Mouse (Mus musculus) liver, postnatal 0 days (tissue): ENCODE data around the gene Smurf1. TPM values are rescaled to one million over a fixed set of nuclear protein-coding genes. Genes with fewer than 3 reads are reported as not detected.

Experiments
- ATAC-seq: fragments of 200-750 bp; cut with Nextera tagmentation; 2 replicates; pipeline ENCODE4 v1.8.0; 2017; ENCODE audit warnings: mild to moderate bottlenecking, moderate library complexity
- DNase-seq: peaks from one replicate; pipeline ENCODE4 v3.0.0-alpha.2; 2016
- H3K27ac ChIP-seq: fragments of 300-500 bp; sonication (generic); 2 replicates; pipeline ENCODE4 v1.5.1; 2014; ENCODE audit warnings: antibody characterized with exemption, moderate library complexity, mild to moderate bottlenecking, low read depth
- H3K27me3 ChIP-seq: fragments of 300-500 bp; sonication (generic); 2 replicates; pipeline ENCODE4 v1.6.1; 2014; ENCODE audit warnings: low read length, control low read depth, mixed read lengths; ENCODE audit not compliant: insufficient read depth
- H3K36me3 ChIP-seq: fragments of 300-500 bp; sonication (generic); replicated peaks from 2 replicates; pipeline ENCODE4 v1.6.1; 2014; ENCODE audit warnings: mild to moderate bottlenecking, control low read depth, low read length, moderate library complexity, mixed read lengths; ENCODE audit not compliant: insufficient read depth
- H3K4me1 ChIP-seq: fragments of 300-500 bp; sonication (generic); 2 replicates; pipeline ENCODE4 v1.6.1; 2014; ENCODE audit warnings: antibody characterized with exemption, mild to moderate bottlenecking, control low read depth; ENCODE audit not compliant: insufficient read depth
- H3K4me2 ChIP-seq: fragments of 300-500 bp; sonication (generic); 2 replicates; pipeline ENCODE4 v1.6.1; 2014; ENCODE audit warnings: low read depth, mild to moderate bottlenecking, low read length, moderate library complexity, mixed read lengths
- H3K4me3 ChIP-seq: fragments of 300-500 bp; sonication (generic); 2 replicates; pipeline ENCODE4 v1.5.1; 2014; ENCODE audit warnings: low read depth, low read length
- H3K9ac ChIP-seq: fragments of 300-500 bp; sonication (generic); replicated peaks from 2 replicates; pipeline ENCODE4 v1.6.1; 2014; ENCODE audit warnings: mild to moderate bottlenecking, moderate library complexity
- H3K9me3 ChIP-seq: fragments of 300-500 bp; sonication (generic); 2 replicates; pipeline ENCODE4 v1.6.1; 2016; ENCODE audit warnings: mild to moderate bottlenecking, control low read depth, low read length, mixed read lengths
- CTCF ChIP-seq: sonication (generic); IDR thresholded peaks from 2 replicates; pipeline ENCODE4 v1.5.1; 2016; ENCODE audit warnings: antibody characterized with exemption, low read depth
- EP300 ChIP-seq: IDR thresholded peaks from 2 replicates; pipeline ENCODE4 v1.6.1; 2016; ENCODE audit warnings: antibody characterized with exemption, low read depth, mild to moderate bottlenecking
- WGBS: fragments of 180-500 bp; shearing (Covaris S2); extraction: QIAGEN DNeasy Blood & Tissue Kit; methylation state at CpG from one replicate; pipeline ENCODE4 v1.1.7; 2014; ENCODE audit not compliant: insufficient replicate concordance; 5-methylcytosine and 5-hydroxymethylcytosine counted together
- polyA plus RNA-seq: library from polyadenylated mRNA; unstranded; fragments of >200 nt; fragmentation: Nextera tagmentation; extraction: Ambion mirVana; gene quantifications from 2 replicates; pipeline ENCODE4 v1.2.1, GENCODE M21; 2015

The Smurf1 gene
- polyA plus RNA-seq, 1 experiment from 2014 or later: 2.2 TPM

GRCm38 (mm10) chr5:144943346-144943745 is 22.3 kb downstream of the Smurf1 start:
- 72% methylated on average over 6 of the region's 6 CpGs for WGBS
- H3K27ac ChIP-seq: no peak overlapping the region

GRCm38 (mm10) chr5:144942431-144942830 is 23.2 kb downstream of the Smurf1 start:
- Histone ChIP-seq H3K27me3 (no peaks in the 10 kb centered on the region), H3K27ac (no peak overlapping the region), H3K9ac (no peak overlapping the region), H3K4me1 (peaks cover 28% of the 10 kb centered on the region), H3K4me3 (no peak overlapping the region), H3K36me3 (no peaks in the 10 kb centered on the region), H3K4me2 (no peak overlapping the region), H3K9me3 (no peaks in the 10 kb centered on the region)
- WGBS: 71% methylated on average over 9 of the region's 9 CpGs
- ATAC-seq: no peak
- no peak for DNase-seq
- TF ChIP-seq EP300: no peak
- no peak for TF ChIP-seq CTCF

More at GRCm38 (mm10) chr5:144943346-144943745, 22.3 kb downstream of the Smurf1 start:
- TF ChIP-seq CTCF (no peak), EP300 (no peak)
- no peak for DNase-seq
- Histone ChIP-seq H3K9me3 (no peaks in the 10 kb centered on the region), H3K4me1 (peaks cover 27% of the 10 kb centered on the region), H3K4me2 (no peak overlapping the region), H3K9ac (no peak overlapping the region), H3K27me3 (no peaks in the 10 kb centered on the region), H3K36me3 (no peaks in the 10 kb centered on the region), H3K4me3 (no peak overlapping the region)
- ATAC-seq: no peak

- no peak overlapping the region for H3K27ac ChIP-seq
- no peak overlapping the region for H3K4me3 ChIP-seq
- no peak overlapping the region for H3K9ac ChIP-seq
- no peaks in the 10 kb centered on the region for H3K9me3 ChIP-seq
- no peak for TF ChIP-seq EP300
- no peak for TF ChIP-seq CTCF
- H3K4me1 ChIP-seq: peaks cover 30% of the 10 kb centered on the region
- no peaks in the 10 kb centered on the region for H3K27me3 ChIP-seq
- DNase-seq (no peak), ATAC-seq (no peak)
- WGBS: 69% methylated on average over 3 of the region's 3 CpGs
- no peak overlapping the region for H3K4me2 ChIP-seq
- H3K36me3 ChIP-seq: no peaks in the 10 kb centered on the region
These were observed 24.7 kb downstream of the Smurf1 start for GRCm38 (mm10) chr5:144940904-144941303.

GRCm38 (mm10) chr5:144937304-144937703 is 28.3 kb downstream of the Smurf1 start:
- H3K27ac ChIP-seq: no peak overlapping the region
- H3K4me2 ChIP-seq: no peak overlapping the region

DNA sequence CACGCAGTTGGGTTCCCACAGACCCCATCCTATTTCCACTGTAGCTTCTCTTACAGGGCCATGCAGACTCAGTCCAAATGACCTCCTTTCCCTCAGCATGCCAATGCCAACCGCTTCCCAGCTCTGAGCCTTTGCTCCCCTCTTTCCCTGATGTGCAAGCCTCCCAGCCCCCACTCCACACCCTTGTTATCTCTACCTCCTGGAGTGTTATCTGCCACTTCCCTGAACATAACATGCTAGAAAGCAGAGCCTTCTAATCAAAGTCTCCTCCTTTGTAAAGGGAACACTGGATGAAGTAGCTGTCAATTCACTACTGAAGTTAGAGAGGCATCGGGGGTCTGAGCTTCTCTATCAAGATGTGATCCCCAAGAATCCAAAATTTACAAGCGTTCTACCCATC is 32.2 kb downstream of the Smurf1 start:
- WGBS: 58% methylated on average over 4 of the region's 4 CpGs
- no peak overlapping the region for H3K27ac ChIP-seq
- no peak overlapping the region for H3K9ac ChIP-seq
- DNase-seq: no peak
- H3K4me2 ChIP-seq: no peak overlapping the region
- peaks cover 3% of the 10 kb centered on the region; the same call in 1 of the 2 replicates for H3K4me1 ChIP-seq
- no peak for ATAC-seq
- no peaks in the 10 kb centered on the region for H3K9me3 ChIP-seq
- no peak overlapping the region for H3K4me3 ChIP-seq
- no peak for TF ChIP-seq CTCF
- TF ChIP-seq EP300: no peak
- H3K27me3 ChIP-seq: no peaks in the 10 kb centered on the region
- no peaks in the 10 kb centered on the region for H3K36me3 ChIP-seq

More at GRCm38 (mm10) chr5:144937304-144937703, 28.3 kb downstream of the Smurf1 start:
- no peak overlapping the region for H3K9ac ChIP-seq
- no peaks in the 10 kb centered on the region for H3K27me3 ChIP-seq
- H3K36me3 ChIP-seq: no peaks in the 10 kb centered on the region
- H3K4me3 ChIP-seq: no peak overlapping the region
- 47% methylated on average over 2 of the region's 2 CpGs for WGBS
- ATAC-seq: no peak
- peaks cover 5% of the 10 kb centered on the region for H3K4me1 ChIP-seq
- no peak for TF ChIP-seq EP300
- TF ChIP-seq CTCF: no peak
- DNase-seq: no peak
- H3K9me3 ChIP-seq: no peaks in the 10 kb centered on the region

DNA sequence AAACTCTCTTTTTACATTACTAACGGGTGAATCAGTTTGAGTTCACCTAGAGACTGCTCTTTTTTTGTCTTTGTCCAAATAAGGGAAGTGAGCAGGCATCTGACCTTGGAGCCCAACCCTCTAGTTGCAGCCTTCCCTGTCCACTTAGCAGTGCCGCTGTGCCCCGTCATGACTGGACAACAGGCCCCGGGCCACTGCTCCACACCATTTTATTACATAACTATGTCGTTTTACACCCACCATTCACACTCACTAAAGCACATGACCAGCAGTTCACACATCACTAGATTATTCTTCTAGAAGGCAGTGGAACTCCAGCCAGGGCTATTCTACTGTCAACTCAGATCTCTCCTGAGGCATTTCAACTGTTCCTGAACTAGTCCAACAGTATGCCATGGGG is 33.8 kb downstream of the Smurf1 start:
- 58% methylated on average over 5 of the region's 5 CpGs for WGBS

More for the DNA sequence above, 33.8 kb downstream of the Smurf1 start:
- DNase-seq (no peak), ATAC-seq (no peak)
- Histone ChIP-seq H3K4me2 (no peak overlapping the region), H3K4me3 (no peak overlapping the region), H3K9me3 (no peaks in the 10 kb centered on the region), H3K27ac (no peak overlapping the region), H3K27me3 (no peaks in the 10 kb centered on the region), H3K9ac (no peak overlapping the region), H3K36me3 (no peaks in the 10 kb centered on the region), H3K4me1 (no peaks in the 10 kb centered on the region; the same call in 1 of the 2 replicates)
- TF ChIP-seq EP300: no peak
